Mouse (Mus musculus): ENCODE data around the gene Cdc42se2. TPM values are rescaled to one million over a fixed set of nuclear protein-coding genes. Genes with fewer than 3 reads are reported as not detected.
A peak's percentile ranks its signal among the peaks of the same experiment; 100 is the strongest.

Cdc42se2 gene
- polyA plus RNA-seq, 1 experiment from 2014 or later, result 65.1 TPM

DNA sequence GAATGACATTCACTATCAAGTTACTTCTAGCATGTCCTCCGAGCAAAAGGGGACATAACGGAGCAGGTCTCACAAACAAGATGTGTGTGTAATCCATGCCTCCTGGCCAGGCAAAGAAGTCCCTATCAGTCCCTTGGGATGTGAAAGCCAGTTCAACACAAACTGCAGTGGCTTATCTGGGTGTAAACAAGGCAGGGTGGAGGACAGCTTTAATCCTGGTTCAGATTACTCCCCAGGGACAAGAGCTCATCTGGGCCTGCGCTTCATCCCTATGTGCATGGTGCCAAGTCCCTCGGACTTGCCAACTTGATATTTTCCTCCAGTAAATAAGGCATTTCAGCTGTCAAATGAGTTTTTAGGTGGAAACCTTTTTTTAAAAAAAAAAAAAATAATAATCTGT, 36.0 kb downstream of the Cdc42se2 start:
- Histone ChIP-seq H3K27ac (replicated peaks in 1 of 2; ENCODE audit: control insufficient read depth in 1 of 2, insufficient read depth in 1 of 2, low read depth in 2 of 2, low read length in 2 of 2) (no peak overlapping the region), H3K4me3 (ENCODE audit: control insufficient read depth in 1 of 2, insufficient read depth in 1 of 2, low read depth in 1 of 2, low read length in 2 of 2) (no peak overlapping the region), H3K9ac (ENCODE audit: low read length) (no peak overlapping the region), H3K4me1 (ENCODE audit: control insufficient read depth in 2 of 2, insufficient read depth in 2 of 2, low read length in 2 of 2) (peaks cover 0 to 18% of the 10 kb centered on the region in 2 experiments), H3K4me2 (ENCODE audit: low read length) (no peak overlapping the region), H3K36me3 (ENCODE audit: control insufficient read depth, insufficient read depth, low read length) (peaks cover 38% of the 10 kb centered on the region), H3K9me3 (ENCODE audit: control insufficient read depth, low read length) (no peaks in the 10 kb centered on the region), H3K27me3 (ENCODE audit: control insufficient read depth, insufficient read depth, low read length) (no peaks in the 10 kb centered on the region)
- no peak for ATAC-seq (ENCODE audit: insufficient number of reproducible peaks, insufficient read depth, low FRiP score, low read depth)
- WGBS, result 45% methylated on average over 4 of the region's 4 CpGs

- Histone ChIP-seq H3K9me3 (ENCODE audit: control insufficient read depth, low read length) (no peaks in the 10 kb centered on the region), H3K4me2 (ENCODE audit: low read length) (no peak overlapping the region), H3K36me3 (ENCODE audit: control insufficient read depth, insufficient read depth, low read length) (peaks cover 28% of the 10 kb centered on the region), H3K27me3 (ENCODE audit: control insufficient read depth, insufficient read depth, low read length) (no peaks in the 10 kb centered on the region), H3K4me3 (ENCODE audit: control insufficient read depth in 1 of 2, insufficient read depth in 1 of 2, low read depth in 1 of 2, low read length in 2 of 2) (no peak overlapping the region), H3K27ac (replicated peaks in 1 of 2; ENCODE audit: control insufficient read depth in 1 of 2, insufficient read depth in 1 of 2, low read depth in 2 of 2, low read length in 2 of 2) (no peak overlapping the region), H3K4me1 (ENCODE audit: control insufficient read depth in 2 of 2, insufficient read depth in 2 of 2, low read length in 2 of 2) (peaks cover 0 to 7% of the 10 kb centered on the region in 2 experiments; a peak in 1 of 4 replicates), H3K9ac (ENCODE audit: low read length) (no peak overlapping the region)
- no peak for ATAC-seq (ENCODE audit: insufficient number of reproducible peaks, insufficient read depth, low FRiP score, low read depth)
Observed at GRCm38 (mm10) chr11:54748891-54749290, 38.6 kb downstream of the Cdc42se2 start.

- Histone ChIP-seq H3K4me2 (ENCODE audit: low read length) (no peak overlapping the region), H3K9me3 (ENCODE audit: control insufficient read depth, low read length) (no peaks in the 10 kb centered on the region), H3K27ac (replicated peaks in 1 of 2; ENCODE audit: control insufficient read depth in 1 of 2, insufficient read depth in 1 of 2, low read depth in 2 of 2, low read length in 2 of 2) (peak overlapping the region in 1 of 2 experiments; percentile 33; a peak in 1 of 4 replicates), H3K4me3 (ENCODE audit: control insufficient read depth in 1 of 2, insufficient read depth in 1 of 2, low read depth in 1 of 2, low read length in 2 of 2) (no peak overlapping the region), H3K27me3 (ENCODE audit: control insufficient read depth, insufficient read depth, low read length) (no peaks in the 10 kb centered on the region), H3K4me1 (ENCODE audit: control insufficient read depth in 2 of 2, insufficient read depth in 2 of 2, low read length in 2 of 2) (0 out of 4 replicates have a peak, but pooled peaks cover 0 to 4% of the 10 kb centered on the region in 2 experiments), H3K36me3 (ENCODE audit: control insufficient read depth, insufficient read depth, low read length) (peaks cover 22% of the 10 kb centered on the region), H3K9ac (ENCODE audit: low read length) (peak overlapping the region; percentile 30; the same call in 1 of the 2 replicates)
- 61% methylated on average over 1 of the region's 1 CpGs for WGBS
- no peak for ATAC-seq (ENCODE audit: insufficient number of reproducible peaks, insufficient read depth, low FRiP score, low read depth)
Observed at GRCm38 (mm10) chr11:54744231-54744630, 43.2 kb downstream of the Cdc42se2 start.

GRCm38 (mm10) chr11:54741330-54741729, 46.1 kb downstream of the Cdc42se2 start:
- Histone ChIP-seq H3K36me3 (ENCODE audit: control insufficient read depth, insufficient read depth, low read length) (peaks cover 24% of the 10 kb centered on the region), H3K9ac (ENCODE audit: low read length) (no peak overlapping the region), H3K27ac (replicated peaks in 1 of 2; ENCODE audit: control insufficient read depth in 1 of 2, insufficient read depth in 1 of 2, low read depth in 2 of 2, low read length in 2 of 2) (no peak overlapping the region), H3K27me3 (ENCODE audit: control insufficient read depth, insufficient read depth, low read length) (no peaks in the 10 kb centered on the region), H3K4me1 (ENCODE audit: control insufficient read depth in 2 of 2, insufficient read depth in 2 of 2, low read length in 2 of 2) (peaks cover 3 to 7% of the 10 kb centered on the region in 2 experiments; a peak in 2 of 4 replicates), H3K4me3 (ENCODE audit: control insufficient read depth in 1 of 2, insufficient read depth in 1 of 2, low read depth in 1 of 2, low read length in 2 of 2) (no peak overlapping the region), H3K4me2 (ENCODE audit: low read length) (no peak overlapping the region), H3K9me3 (ENCODE audit: control insufficient read depth, low read length) (no peaks in the 10 kb centered on the region)
- WGBS, result 91% methylated on average over 2 of the region's 2 CpGs
- no peak for ATAC-seq (ENCODE audit: insufficient number of reproducible peaks, insufficient read depth, low FRiP score, low read depth)

DNA sequence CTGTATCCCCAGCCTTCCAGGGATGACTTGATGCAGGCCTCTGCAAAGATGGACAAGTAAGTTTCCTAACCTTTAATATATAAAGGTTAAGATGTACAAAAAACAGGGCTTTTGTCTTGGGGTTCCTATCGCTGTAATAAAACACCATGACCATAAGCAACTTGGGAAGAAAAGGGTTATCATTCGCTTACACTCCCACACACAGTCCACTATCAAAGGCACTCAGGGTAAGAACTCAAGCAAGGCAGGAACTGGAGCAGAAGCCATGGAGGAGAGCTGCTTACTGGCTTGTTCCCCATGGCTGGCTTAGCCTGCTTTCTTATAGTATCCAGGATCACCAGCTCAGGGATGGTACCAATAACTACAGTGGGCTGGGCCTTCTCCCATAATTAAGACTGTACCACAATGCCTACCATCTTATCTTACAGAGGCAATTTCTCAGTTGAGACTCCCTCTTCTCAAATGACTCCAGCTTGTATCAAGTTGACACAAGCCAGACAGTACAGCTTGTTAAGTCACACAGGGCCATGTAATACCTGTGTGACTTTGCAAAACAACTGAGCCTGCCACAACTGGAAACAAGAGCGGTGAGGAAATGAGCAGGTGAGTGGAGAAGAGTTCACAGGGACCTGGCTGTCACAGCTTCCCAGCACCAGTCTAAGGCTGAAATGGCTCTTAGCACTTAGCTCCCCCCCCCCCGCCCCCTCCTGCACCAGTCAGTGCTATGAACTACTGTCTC, 48.3 kb downstream of the Cdc42se2 start:
- H3K4me2 ChIP-seq (ENCODE audit: low read length), result no peak overlapping the region
- H3K4me1 ChIP-seq (ENCODE audit: control insufficient read depth in 2 of 2, insufficient read depth in 2 of 2, low read length in 2 of 2), result peaks cover 3 to 5% of the 10 kb centered on the region in 2 experiments; a peak in 2 of 4 replicates
- WGBS, result 91% methylated on average over 4 of the region's 4 CpGs
- H3K27ac ChIP-seq (replicated peaks in 1 of 2; ENCODE audit: control insufficient read depth in 1 of 2, insufficient read depth in 1 of 2, low read depth in 2 of 2, low read length in 2 of 2), result no peak overlapping the region
- no peak for ATAC-seq (ENCODE audit: insufficient number of reproducible peaks, insufficient read depth, low FRiP score, low read depth)
- no peaks in the 10 kb centered on the region for H3K27me3 ChIP-seq (ENCODE audit: control insufficient read depth, insufficient read depth, low read length)
- no peak overlapping the region for H3K9ac ChIP-seq (ENCODE audit: low read length)
- no peaks in the 10 kb centered on the region for H3K9me3 ChIP-seq (ENCODE audit: control insufficient read depth, low read length)
- H3K4me3 ChIP-seq (ENCODE audit: control insufficient read depth in 1 of 2, insufficient read depth in 1 of 2, low read depth in 1 of 2, low read length in 2 of 2), result no peak overlapping the region
- H3K36me3 ChIP-seq (ENCODE audit: control insufficient read depth, insufficient read depth, low read length), result peaks cover 35% of the 10 kb centered on the region

- H3K36me3 ChIP-seq (ENCODE audit: control insufficient read depth, insufficient read depth, low read length), result peaks cover 45% of the 10 kb centered on the region
- no peaks in the 10 kb centered on the region for H3K9me3 ChIP-seq (ENCODE audit: control insufficient read depth, low read length)
- WGBS, result 72% methylated on average over 5 of the region's 5 CpGs
- no peak overlapping the region for H3K4me2 ChIP-seq (ENCODE audit: low read length)
- H3K4me3 ChIP-seq (ENCODE audit: control insufficient read depth in 1 of 2, insufficient read depth in 1 of 2, low read depth in 1 of 2, low read length in 2 of 2), result no peak overlapping the region
- no peaks in the 10 kb centered on the region for H3K27me3 ChIP-seq (ENCODE audit: control insufficient read depth, insufficient read depth, low read length)
- H3K4me1 ChIP-seq (ENCODE audit: control insufficient read depth in 2 of 2, insufficient read depth in 2 of 2, low read length in 2 of 2), result peaks cover 7 to 8% of the 10 kb centered on the region in 2 experiments; a peak in 2 of 4 replicates
- H3K27ac ChIP-seq (replicated peaks in 1 of 2; ENCODE audit: control insufficient read depth in 1 of 2, insufficient read depth in 1 of 2, low read depth in 2 of 2, low read length in 2 of 2), result no peak overlapping the region
- ATAC-seq (ENCODE audit: insufficient number of reproducible peaks, insufficient read depth, low FRiP score, low read depth), result no peak
- no peak overlapping the region for H3K9ac ChIP-seq (ENCODE audit: low read length)
Observed at GRCm38 (mm10) chr11:54736903-54737302, 50.6 kb downstream of the Cdc42se2 start.

GRCm38 (mm10) chr11:54735114-54735513, 52.4 kb downstream of the Cdc42se2 start:
- ATAC-seq (ENCODE audit: insufficient number of reproducible peaks, insufficient read depth, low FRiP score, low read depth), result no peak
- Histone ChIP-seq H3K36me3 (ENCODE audit: control insufficient read depth, insufficient read depth, low read length) (peaks cover 44% of the 10 kb centered on the region), H3K27me3 (ENCODE audit: control insufficient read depth, insufficient read depth, low read length) (no peaks in the 10 kb centered on the region), H3K9me3 (ENCODE audit: control insufficient read depth, low read length) (no peaks in the 10 kb centered on the region), H3K4me2 (ENCODE audit: low read length) (no peak overlapping the region), H3K27ac (replicated peaks in 1 of 2; ENCODE audit: control insufficient read depth in 1 of 2, insufficient read depth in 1 of 2, low read depth in 2 of 2, low read length in 2 of 2) (no peak overlapping the region), H3K9ac (ENCODE audit: low read length) (no peak overlapping the region), H3K4me3 (ENCODE audit: control insufficient read depth in 1 of 2, insufficient read depth in 1 of 2, low read depth in 1 of 2, low read length in 2 of 2) (no peak overlapping the region), H3K4me1 (ENCODE audit: control insufficient read depth in 2 of 2, insufficient read depth in 2 of 2, low read length in 2 of 2) (peaks cover 7 to 8% of the 10 kb centered on the region in 2 experiments; a peak in 2 of 4 replicates)
- WGBS, result 68% methylated on average over 1 of the region's 1 CpGs
